Mouse (Mus musculus): ENCODE data around the gene Acads. TPM values are rescaled to one million over a fixed set of nuclear protein-coding genes. Genes with fewer than 3 reads are reported as not detected.
"Not testable (repeated sequence)": the region's sequence is repeated elsewhere in the genome, so short reads cannot be mapped to it uniquely, and the experiment has no call there.

Acads gene
- total RNA-seq, 2 experiments from 2014 or later = 7.9 to 8.7 TPM

DNA sequence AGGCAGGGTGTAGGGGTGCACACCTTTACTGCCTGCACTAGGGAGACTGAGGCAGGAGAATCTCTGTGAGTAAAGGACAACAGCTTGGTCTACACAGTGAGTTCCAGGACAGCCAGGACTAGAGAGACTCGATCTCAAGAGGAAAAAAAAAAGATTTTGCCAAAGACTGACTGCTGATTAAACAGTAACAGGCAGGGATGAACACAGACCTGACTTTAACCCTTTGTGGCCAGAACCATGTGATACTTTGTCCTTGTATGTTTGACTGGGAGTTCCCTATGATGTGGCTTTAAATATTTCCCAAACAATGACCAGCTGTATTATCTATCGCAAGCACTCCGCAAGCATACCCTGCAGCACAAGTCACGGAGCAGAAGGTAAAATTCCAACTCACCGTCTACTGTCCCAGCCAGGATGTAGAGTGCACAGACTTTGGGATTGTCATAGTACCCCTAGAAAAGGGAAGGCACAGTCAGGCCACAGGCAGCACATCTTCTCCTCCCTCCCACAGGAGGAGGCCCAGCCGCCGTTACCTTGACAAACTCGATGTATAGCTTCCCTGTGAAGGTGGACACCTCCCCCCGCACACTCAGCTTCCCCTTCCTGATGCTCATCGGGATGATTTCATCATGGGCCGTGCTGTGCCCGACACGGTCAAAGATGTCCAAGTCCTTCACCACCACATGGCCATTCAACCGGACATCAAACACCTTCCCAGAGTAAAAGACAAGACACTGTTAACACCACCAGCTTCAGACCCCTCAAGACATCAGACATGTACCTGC, 30.7 kb upstream of the Acads start:
- DNase-seq (ENCODE audit: low spot score in 2 of 2) = no peak

DNA sequence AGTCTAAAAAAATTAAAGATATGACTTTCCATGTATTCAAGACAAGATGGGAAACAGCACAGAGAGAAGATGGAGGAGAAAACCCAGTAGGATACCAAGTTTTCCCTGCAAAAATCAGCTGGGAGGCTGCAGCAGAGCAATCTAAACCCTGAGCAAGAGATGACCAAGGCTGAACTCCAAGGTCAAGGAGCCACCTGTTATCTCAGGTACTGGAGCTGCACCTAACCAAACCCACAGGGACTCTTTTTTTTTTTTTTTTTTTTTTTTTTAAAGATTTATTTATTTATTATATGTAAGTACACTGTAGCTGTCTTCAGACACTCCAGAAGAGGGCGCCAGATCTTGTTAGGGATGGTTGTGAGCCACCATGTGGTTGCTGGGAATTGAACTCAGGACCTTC, 29.7 kb upstream of the Acads start:
- DNase-seq (ENCODE audit: low spot score in 2 of 2) = not testable (repeated sequence)

DNA sequence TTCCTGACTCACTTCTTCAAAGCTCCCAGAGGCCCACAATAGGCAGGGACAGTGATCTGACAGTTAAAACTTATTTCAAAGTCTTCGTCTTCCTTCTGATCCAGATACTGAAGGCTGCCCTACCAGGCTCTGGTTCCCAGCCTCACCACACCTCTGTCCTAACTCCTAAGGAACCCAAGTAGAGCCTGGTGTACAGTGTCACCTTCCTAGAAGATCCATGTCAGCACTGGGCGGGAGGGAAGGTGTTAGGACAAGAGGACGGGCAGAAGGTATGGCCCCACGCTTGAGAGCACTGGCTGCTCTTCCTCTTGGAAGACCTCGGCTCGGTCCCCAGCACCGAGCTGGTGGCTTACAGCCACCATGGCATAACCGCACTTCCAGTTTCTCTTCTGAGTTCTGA, 29.2 kb upstream of the Acads start:
- no peak for DNase-seq (ENCODE audit: low spot score in 2 of 2)

DNA sequence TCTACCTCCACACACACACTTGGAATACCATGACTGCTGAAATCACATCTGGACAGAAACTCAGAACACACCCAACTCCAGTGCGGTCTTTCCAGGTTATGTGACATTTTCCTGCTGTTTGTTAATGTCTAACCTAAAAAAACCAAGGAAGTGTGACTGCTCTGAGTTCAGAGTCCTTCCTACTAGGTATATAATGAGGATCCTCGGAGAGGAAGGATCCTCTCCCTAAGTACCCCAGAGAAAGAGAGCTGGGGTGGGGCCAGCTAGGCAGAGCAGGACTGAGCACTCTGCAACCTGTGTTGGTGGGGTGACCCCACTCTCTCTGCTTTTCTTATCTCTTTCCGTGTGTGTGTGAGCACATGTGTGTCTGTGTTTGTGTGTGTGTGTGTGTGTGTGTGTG, 28.2 kb upstream of the Acads start:
- no peak for DNase-seq (ENCODE audit: low spot score in 2 of 2)

DNA sequence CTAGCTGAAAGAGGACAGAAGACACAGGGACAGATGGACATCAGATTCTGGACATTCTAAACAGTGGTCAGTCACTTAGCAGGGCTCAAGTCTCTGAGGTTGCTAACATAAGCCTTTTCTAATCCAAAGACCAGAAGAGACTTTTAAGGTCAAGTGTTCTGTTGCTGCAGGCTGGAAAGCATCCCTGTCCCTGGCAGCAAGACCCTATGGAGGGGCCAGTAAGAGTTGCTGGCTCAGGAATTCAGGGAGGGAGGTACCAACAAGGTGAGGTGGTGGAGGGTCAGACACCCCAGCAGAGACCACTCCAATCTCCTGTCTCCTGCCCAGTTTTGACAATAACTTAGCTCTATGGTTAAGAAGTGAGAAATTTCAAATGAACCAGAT, 27.6 kb upstream of the Acads start:
- DNase-seq (ENCODE audit: low spot score in 2 of 2) = no peak

DNA sequence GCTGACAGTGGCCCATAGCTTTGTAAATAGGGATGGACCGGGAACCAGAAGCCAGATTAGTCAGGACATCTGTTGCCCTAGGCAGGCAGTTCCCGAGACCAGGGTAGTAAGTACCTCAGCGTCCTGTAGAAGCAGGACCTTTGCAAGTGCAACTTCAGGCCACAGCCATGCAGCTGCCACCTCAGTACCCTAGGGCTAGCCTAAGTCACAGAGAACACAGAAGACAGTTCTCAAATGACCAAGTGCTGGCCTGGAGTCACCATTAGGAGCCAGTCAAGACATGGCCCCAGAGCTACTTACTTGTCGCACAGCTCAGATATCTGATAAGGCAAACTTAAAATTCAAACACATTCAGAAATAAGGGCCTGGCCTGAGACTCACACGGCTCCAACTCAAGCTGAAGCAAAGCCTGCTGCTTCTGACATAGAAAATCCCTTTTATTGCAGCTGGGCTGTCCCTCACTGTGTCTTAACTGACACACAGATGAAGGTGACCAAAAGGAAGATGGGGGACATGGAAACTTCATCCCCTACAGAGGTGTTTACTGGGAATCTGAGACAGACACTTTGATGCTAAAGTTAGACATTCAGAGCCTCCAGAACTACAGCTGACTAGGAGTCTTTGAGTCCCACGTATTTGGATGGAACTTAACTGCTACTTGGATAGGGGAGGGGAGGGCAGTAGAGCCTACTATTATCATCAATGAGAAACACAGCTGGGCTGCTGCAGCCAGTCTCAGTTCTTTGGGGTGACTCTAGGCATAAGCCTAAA, 27.0 kb upstream of the Acads start:
- DNase-seq (ENCODE audit: low spot score in 2 of 2) = no peak

DNA sequence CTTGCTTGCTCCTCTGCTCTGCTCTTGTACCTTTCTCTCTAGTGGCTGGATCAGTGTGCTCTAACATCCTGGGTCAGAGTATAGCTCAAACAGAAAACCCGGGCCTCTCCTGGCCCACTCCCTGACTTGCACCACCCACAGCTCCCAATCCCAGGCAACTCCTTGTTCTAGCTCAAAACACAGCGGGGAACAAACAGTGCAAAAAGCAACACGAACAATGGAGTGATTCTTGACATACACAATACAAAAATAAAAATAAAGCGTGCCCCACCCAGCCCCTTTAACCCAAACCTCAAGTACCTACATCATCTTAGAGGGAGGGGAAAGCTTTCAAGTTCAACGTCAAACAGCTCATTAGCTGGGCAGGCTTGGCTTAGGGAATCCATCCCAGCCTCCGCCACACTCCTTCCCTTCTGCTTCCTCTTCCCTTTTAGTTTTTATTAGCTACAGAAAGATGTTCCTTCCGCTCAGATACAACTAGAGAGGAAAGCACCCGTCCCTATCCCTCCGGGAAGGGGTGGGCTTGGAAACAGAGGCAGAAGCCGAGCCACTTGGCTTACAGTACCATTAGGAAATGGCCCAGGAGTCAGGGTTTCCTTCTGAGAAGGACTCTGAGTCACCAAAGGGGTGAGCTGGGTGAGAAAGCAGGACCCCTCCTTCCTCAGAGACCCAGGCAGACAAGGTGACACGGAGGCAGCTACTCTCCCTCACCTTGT, 26.3 kb upstream of the Acads start:
- no peak for DNase-seq (ENCODE audit: low spot score in 2 of 2)

DNA sequence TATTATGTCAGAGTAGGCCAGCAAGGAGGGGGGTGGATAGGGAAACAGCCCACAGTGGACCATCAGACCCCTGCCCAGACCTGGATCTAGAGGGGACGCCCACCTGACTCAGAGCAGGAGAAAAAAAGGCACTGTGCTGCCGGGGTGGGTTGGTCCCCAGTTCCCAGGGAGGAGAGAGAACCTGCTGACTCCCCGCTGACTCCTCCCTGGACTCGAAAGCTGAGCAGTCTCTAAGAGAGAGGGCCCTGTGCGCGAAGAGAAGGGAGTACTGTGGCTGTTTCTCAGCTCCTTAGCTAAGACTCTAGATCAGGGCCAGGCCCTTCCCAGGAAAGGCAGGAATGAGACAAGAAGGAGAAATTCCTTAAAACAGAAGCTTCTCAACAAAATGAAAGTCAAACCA, 25.3 kb upstream of the Acads start:
- no peak for DNase-seq (ENCODE audit: low spot score in 2 of 2)

DNA sequence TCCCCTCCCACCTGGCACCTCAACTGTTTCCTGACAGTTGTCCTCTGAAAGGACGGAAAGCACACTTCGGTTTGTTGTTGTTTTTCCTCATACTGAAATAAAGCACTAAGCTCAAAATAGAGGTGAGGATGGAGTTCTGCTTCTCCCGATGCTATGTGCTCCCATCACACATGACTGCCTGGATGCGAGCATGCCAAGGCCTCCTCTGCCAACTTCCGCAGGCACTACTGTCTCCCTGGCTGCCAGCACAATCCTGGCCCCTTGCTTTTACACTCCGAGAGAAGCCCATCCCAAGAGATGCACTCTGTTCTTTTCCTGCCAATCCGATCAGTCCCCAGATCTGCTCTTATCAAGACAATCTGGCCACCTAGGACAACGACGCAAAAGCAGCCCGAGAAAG, 24.4 kb upstream of the Acads start:
- DNase-seq (ENCODE audit: low spot score in 2 of 2) = peak in 1 of 2 experiments; percentile 32

DNA sequence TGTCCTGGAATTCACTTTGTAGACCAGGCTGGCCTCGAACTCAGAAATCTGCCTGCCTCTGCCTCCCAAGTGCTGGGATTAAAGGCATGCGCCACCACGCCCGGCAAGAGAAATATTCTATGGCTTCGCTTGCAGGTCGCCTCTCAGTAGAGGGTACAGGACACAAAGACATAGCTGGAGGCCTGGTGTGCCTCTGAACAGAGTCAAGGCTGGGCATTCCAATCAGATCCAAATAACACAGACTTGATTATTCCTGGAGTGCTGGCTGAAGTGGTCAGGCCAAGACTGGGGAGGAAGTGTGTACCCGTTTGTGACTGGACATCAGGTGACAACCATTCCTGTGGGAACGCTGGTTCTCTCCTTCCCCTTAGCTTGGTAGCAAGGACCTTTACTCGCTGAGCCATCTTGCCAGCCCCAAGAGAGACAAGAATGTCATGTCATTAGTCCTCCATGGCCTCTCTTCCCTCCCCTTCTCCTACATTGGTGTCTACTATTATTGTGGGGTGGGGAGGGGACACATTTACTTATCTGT, 23.1 kb upstream of the Acads start:
- DNase-seq (ENCODE audit: low spot score in 2 of 2) = no peak

DNA sequence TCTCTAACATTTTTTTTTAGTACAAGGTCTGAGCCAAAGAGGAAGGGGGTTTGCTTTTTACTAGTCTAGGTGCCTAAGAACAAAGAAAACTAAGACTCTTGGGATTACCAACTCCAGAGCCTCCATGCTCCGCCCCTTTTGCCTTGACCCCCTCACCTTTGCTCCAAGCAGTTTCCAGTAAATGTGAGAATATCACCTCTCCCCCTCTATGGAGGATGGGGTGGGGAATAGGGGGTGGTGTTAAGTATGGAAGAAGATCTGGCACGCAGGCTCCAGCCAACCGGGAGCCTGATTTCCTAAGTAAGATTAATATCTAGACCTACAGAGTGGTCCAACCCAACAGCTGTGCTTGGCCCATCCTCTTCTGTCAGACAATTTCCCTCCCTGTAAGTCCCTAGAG, 21.6 kb upstream of the Acads start:
- DNase-seq (ENCODE audit: low spot score in 2 of 2) = no peak

DNA sequence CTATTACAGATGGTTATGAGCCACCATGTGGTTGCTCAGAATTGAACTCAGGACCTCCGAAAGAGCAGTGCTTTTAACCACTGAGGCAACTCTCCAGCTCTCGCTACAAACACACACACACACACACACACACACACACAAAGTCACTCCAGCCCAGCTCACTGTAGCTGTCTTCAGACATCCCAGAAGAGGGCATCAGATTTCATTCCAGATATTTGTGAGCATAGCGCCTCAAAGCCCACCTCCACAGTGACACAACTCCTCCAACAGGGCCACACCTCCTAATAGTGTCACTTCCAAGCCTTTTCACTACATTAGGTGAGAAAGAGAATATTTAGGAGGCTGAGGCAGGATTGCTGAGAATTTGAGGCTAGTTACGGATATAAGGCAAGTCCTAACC, 20.0 kb upstream of the Acads start:
- DNase-seq (ENCODE audit: low spot score in 2 of 2) = no peak

DNA sequence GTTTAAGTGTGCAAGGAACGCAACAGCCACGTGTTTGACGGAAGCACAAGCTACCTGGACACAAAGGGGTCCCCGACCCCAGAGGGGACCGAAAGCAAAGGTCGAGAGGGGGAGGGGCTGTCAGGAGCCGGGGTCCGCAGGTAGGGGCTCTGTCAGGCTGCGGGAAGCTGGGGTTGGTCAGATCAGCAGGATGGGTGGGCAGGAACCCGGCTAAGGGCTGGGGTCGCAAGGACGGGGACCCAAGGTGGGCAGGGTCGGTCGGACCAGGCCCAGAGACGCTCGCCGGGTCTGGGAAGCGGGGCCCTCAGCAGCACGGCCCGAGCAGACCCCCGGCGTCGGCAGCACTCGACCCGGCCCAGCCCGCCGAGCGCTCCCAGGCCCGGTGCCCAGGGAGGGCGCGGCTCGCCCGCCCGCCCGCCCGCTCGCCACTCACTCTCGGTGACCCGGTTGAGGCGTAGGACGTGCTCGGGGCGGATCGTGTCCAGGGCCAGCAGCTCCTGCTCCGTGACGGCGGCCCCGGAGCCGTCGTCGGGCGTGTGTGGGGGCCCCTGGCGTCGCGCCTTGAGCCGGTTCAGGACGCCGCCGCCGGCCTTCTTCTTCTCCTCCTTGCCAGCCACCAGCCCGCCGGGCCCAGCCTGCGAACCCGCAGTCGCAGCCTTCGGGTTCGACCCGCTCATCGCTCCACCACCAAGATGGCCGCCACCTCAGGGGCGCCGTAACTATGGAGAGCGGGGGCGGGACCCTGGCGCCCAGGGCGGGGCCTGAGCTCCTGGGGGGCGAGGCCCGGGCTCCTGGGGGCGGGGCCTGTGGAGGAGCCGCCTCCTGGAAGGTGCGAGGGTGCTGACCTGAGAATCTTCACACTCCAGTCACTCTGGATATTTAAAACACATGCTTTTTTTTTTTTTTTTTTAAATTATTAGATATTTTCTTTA, 15.4 kb upstream of the Acads start, which contains the start of gene Unc119b:
TSS of gene Unc119b (minus strand) at position 742 of the 932 bp plus-strand sequence.
- DNase-seq (ENCODE audit: low spot score in 2 of 2) = peak; percentile 80 to 86

DNA sequence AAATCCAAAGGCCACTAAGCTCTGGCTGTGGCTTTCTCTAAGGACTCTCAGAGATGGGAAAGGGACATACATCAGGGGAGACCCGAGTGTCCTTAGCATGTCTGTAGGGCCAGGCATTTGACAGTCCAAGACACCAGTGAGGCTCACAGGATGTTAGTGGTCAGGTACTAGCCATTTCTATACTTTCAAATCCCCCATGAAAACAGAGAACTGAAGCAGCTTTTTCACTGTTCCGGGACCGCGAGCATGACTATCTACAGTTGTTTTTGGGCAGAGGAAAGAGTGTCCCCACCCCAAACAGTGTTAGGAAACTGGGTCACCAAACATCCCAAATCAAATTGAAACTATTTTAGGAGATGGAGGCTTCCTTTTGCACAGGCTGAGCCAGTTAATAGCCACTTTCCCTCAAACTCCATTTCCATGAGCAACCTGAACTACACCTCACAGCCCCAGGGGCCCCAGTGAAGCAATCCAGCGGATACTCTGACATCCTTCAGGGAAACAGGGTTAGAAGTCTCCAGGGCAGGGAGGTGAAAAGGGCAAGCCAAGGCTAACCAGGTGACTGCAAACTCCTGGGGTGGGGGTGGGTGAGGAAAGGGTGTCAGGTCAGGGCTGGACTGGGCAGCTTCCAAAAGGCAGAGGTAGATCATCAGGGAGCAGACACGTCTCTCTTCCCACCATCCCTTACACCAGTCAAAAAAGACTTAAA, 14.4 kb upstream of the Acads start:
- DNase-seq (ENCODE audit: low spot score in 2 of 2) = no peak

DNA sequence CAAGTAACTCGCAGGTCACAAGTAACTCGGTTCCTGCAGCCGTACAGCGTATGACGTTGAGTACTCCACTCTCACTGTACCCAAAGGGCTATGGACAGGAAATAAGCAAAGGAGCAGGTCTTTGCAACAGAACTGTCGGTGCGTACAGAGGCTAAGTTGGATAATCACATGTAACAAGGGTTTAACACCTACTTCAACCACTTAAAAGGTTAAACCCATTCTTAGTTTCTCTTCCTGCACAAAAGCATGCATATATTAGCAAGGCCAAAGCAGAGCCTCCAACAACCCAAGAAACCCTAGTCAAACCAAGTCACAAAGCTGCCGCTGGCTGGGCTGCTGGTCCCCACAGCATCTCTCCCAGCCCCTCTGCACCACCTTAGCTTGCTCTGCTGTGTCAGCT, 13.3 kb upstream of the Acads start:
- no peak for DNase-seq (ENCODE audit: low spot score in 2 of 2)

DNA sequence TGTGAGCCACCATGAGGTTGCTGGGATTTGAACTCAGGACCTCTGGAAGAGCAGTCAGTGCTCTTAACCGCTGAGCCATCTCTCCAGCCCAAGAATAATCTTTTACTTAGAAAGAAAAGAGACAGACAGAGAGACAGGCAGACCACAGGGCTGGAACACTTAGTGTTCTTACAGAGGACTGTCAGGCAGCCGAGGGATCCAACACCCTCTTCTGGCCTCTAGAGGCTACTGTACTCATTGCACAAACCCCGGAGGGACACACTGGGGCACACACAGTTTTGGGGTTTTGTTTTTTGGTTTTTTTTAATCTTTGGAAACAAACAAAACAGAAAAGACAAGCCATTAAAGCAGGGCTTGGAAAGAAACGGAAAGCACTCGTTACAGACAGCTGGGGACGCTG, 10.2 kb upstream of the Acads start:
- DNase-seq (ENCODE audit: low spot score in 2 of 2) = no peak

DNA sequence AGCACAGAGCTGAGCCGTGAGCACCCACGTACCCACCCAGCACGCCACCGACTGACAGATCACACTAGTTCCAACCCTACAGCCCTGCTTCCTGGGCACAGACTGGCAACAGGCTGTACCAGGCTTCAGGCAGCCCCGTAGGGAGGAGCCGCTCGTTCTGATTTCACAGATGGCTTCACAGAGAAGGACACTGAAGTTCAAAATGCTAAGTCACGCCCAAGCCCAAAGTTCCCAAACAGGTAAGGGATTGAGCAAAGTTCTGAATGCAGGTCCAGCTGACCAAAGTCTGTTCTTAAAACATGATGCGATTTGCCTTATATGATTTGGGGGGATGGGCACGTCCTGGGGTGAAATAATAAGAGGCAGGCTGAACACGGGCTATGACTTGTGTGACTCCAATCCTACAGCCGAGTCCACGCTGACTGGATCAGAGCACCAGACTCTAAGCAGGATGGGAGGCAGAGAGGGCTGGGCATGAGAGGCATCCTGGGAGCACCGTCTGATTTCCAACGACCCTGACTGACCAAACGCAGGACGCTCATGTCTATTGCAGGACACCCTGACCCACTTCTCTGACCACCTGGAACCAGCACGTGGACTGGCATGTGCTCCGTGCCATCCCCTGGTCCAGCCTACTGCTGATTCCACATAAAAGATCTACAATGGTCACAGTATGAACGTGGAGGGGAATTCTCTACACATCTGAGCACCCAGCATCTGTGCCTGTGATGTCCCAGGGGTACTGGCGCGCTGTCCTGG, 8.5 kb upstream of the Acads start:
- DNase-seq (ENCODE audit: low spot score in 2 of 2) = no peak

DNA sequence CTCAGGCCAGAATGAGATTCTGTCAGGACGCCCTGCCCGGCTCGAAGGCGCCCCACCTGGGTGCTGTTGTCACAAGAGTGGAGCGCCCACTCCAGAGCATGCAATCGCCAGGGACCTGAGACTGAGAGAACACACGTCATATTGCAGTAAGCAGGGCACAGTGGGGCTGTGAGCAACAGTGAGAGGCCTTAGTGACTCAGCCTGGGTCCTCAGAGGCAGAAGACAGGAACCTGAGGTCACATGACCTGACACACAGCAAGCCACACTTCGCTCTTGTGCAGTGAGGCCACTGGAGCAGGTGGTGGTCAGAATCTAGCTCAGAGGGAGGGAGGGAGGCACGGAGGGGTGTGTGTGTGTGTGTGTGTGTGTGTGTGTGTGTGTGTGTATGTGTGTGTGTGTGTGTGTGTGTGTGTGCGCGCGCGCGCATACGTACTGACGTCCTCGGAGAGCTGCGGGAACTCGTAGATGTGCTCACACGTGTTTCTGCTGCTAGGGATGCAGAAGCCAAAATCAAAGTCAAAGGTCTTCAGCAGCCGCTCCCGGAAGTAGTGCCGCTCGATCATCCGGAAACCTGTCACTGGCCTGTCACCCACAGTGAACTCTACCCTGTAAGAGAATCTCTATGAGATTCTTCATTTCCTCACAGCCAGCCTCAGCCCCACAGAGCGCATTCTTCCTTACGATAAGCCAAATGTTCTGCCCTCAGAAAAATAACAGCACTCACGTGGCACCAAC, 7.6 kb upstream of the Acads start:
- no peak for DNase-seq (ENCODE audit: low spot score in 2 of 2)

Measured in left cerebral cortex, adult 18-20 months (tissue).